Mouse (Mus musculus) neural tube, embryonic 10.5 days (tissue): ENCODE data around the gene Spcs1.

Experiments
- DNase-seq: peaks from one replicate; pipeline ENCODE4 v3.0.0-alpha.2; 2017; ENCODE audit warnings: low spot score; ENCODE audit errors: extremely low spot score

The Spcs1 gene

DNA sequence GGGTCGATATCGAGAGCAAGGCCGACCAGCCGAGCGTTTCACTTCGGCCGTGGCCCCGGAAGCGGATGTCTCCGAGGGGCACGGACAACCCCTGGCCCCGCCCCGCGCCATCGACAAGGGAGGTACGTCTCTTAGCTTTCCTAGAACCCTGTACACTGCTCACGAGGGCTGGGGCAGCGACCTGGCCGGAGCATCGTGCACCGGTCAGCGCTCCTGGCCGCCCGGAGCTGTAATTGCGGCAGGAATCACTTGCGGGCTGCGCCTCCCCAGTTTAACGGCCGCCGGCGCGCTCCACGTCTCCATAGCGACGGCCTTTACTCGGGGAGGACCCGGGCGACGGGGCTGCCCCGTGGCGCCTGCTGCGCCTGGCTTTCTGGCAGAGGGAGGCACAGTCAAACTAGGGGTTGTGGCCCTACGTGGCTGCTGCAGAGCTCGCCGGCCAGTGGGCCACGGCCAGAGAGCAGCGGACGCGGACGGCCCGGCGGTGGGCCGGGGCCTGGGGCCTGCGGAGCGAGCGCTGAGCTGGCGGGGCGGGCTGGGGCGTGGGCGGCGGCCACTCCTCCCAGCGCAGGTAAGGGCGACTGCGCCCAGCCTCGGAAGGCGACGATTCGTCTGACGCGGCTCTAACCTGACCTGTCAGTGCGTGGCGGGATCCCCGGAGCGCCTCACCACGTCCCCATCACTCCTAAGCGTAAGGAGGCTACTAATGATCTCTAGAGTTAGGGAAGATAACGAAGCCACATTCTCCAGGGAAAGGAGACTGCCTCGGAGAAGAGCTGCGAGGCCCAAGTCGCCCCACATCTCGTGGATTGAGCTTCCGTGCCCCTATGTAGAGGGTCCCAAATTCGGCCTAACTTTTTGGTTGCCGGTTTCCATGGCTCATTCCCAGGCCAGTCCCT lies at the start of gene Spcs1, which contains the start of gene Glt8d1:
Spcs1 (minus strand) TSS at position 366 of the 899 bp plus-strand sequence.
Glt8d1 (plus strand) TSS at position 94 of the 899 bp plus-strand sequence.
- DNase-seq = peak; percentile 89

GRCm38 (mm10) chr14:31045817-31046216 lies 44.3 kb upstream of the Spcs1 start:
- DNase-seq = no peak

GRCm38 (mm10) chr14:31045296-31045695 lies 43.8 kb upstream of the Spcs1 start:
- no peak for DNase-seq

DNA sequence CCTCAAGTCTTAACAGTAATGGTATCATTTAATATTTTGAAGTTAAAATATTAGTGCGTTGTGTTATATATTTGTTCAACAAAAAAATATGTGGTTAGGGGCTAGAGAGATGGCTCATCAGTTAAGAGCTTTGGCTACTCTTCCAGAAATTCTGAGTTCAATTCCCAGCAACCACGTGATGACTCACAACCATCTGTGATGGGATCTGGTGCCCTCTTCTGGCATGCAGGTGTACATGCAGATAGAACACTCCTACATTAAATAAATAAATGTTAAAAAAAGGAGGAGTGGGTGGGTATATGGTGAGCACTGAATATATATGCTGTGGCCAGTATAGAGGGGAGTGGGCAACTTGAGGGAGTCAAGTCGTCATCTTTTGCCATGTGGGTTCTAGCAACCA lies 24.3 kb upstream of the Spcs1 start:
- peak; percentile 15 for DNase-seq

DNA sequence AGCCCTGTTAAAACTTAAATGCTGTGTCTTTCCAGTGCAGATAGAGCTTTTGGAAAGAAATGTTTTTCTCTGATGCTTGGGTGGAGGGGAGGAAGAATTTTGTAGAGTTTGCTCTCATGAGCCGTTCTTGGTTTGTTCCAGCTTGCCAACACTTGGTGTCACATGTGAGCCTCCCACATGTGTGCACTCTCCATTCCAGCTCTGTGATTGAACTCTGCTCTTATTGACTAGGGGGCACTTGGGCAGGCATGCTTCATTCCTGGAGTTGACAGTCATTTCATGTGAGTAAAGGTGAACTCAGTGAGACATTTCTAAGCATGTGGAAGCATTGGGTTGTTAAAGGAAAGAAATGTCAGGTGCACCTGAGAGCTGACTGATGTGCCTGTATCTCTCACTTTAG lies 21.1 kb upstream of the Spcs1 start:
- no peak for DNase-seq

- no peak for DNase-seq
These were observed 18.1 kb upstream of the Spcs1 start for GRCm38 (mm10) chr14:31019331-31020205.

GRCm38 (mm10) chr14:31018860-31019291 lies 17.4 kb upstream of the Spcs1 start, which contains the start of the genes Pbrm1 and Gnl3:
Gene Pbrm1 (plus strand): TSS chr14:31019138.
Gene Gnl3 (minus strand): TSS chr14:31019152.
- peak; percentile 98 for DNase-seq

DNA sequence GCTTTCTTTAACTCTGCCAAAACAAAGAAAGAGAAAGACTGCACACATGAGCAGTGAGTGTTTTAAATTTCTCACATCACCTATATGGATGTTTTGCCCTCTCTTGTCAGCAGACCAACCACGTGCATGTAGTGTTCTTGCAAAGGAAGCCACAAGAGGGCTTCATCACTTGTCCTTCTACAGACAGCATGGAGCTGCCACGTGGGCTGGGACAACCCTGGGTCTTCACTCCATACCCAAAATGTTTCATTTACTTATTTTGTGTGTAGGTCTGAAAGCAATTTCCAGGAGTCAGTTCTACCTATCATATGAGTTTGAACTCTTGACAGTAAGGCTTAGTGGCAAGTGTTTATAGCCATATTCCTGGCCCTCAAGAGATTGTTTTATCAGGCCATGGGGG lies 16.4 kb upstream of the Spcs1 start:
- peak; percentile 18 for DNase-seq

GRCm38 (mm10) chr14:31016063-31016462 lies 14.6 kb upstream of the Spcs1 start:
- no peak for DNase-seq

GRCm38 (mm10) chr14:31013928-31014327 lies 12.5 kb upstream of the Spcs1 start:
- DNase-seq = no peak

DNA sequence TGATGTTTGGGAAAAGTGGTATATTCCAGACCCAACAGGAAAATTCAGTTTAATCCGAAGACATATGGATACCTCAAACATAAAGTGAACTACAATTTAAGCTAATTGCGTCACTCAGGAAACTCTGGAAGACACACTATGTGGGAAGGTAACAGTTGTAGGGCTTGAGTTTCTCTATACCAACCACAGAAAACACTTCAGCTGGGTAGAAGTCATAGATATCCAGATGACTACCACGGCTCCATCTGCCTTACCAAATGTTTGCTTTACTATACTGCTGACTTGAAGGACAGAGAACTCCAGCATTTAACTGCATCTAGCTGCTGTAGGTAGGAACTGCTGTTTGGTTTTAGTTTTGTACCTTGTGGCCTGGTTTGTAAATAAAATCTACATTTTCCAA lies 10.1 kb upstream of the Spcs1 start:
- no peak for DNase-seq

DNA sequence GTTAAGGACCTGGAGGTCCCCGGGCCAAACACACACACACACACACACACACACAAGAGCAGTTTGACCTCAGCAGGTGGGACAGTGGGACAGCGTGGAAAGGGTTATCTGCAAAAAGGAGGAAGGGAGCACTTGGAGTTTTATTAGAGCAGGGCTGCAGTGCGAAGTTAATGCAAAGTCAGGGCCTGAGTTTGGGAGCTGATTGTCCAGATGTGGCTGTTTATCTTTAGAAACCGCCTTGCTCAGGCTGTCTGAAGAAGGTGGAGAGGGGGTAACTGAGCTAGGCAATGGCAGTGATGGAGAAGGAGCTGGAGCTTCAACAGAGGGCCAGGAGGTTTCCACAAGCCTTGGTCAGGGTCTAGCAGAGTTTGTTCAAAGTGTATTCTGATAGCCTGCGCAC lies 5.3 kb upstream of the Spcs1 start:
- no peak for DNase-seq

DNA sequence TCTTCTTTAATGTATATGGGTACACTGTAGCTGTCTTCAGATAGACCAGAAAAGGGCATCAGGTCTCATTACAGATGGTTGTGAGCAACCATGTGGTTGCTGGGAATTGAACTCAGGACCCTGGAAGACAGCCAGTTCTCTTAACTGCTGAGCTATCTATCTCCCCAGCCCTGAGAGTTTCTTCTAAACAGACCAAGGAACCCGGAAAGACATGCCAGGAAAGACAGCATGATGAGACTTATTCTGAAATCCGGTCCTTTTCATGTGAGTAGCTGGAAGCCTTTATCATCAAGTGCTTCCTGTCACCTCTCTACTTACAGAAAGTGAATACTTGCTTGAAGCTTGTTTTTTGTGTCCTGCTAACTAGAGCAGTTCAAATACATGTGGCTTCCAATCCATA lies 3.1 kb upstream of the Spcs1 start:
- no peak for DNase-seq

DNA sequence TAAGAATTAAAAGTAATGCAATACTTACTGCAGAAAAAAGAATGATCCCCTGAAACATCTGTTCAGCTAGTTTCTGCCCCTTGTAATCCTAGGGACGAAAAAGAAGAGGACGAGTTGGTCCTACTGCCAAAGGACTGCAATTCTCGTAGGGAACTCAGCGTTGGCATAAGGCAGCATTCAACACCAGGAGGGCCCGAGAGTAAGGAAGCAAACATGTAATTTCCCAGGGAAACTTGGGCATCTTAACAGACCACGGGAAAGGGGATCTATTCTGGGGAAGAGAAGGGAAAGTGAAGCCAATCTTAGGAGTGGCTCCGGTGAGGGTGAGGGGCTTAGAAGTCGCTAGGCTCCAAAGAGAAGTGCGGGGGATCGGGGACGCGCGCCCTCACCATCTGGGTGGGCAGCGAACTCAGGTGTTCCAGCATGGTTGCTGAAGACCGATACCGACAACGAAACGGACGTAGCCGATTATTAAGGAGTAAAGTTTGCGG lies 611 bp downstream of the Spcs1 start:
- DNase-seq = no peak

DNA sequence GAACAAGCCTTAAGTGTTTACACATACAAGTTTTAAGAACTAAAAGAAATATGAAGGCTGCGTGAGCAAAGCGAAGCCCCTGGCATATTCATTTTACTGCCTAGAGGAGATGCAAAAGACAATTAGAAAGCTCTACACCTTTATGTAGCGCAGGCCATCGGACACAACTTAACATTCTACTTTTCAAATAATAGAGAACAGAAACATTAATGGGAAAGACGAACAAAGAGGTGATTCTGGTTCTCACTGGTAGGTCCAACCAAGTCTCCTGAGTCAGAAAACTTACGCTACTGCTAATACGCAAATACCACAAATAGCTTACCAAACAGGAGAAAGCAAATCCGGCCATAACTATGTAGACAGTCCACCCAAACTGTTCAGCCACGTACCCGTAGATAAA lies 1.1 kb downstream of the Spcs1 start:
- DNase-seq = no peak

- DNase-seq = no peak
These were observed 5.1 kb downstream of the Spcs1 start for GRCm38 (mm10) chr14:30996417-30996816.

GRCm38 (mm10) chr14:30976222-30976621 lies 25.2 kb downstream of the Spcs1 start:
- DNase-seq = no peak

DNA sequence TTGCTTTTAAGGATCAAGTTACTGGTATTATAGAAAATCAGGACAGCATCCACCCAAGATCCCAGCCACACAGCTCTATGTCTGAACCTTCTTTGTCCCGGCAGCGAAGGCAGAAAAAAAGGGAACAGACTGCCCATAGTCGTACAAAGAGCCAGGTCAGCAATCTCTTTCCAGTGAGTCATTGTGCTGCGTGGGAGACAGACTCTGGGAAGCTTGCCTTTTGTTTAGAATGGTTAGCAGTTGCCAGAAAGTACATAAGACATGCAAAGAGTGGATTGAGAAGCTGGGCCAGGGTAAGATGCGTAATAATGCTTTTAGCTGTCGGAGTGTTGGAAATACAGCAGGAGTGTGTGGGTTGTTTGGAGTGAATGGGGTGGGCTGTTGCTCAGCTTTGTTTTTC lies 27.3 kb downstream of the Spcs1 start:
- no peak for DNase-seq

DNA sequence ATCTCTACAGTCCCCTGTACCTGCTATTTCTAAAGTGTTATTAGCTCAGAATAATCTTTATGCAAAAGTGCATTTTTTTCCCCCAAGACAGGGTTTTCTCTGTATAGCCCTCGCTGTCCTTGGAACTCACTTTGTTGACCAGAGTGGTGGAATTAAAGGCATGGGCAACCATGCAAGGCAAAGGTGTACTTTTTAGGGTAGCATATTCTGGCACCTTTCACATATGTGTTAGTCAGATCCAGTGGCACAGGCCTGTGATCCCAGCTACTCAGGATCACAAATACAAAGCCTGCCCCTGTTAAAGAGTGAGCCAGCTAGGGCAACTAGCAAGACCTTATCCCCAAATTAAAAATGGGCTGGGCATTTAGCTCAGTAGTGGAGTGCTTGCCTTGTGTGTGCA lies 41.1 kb downstream of the Spcs1 start:
- no peak for DNase-seq

DNA sequence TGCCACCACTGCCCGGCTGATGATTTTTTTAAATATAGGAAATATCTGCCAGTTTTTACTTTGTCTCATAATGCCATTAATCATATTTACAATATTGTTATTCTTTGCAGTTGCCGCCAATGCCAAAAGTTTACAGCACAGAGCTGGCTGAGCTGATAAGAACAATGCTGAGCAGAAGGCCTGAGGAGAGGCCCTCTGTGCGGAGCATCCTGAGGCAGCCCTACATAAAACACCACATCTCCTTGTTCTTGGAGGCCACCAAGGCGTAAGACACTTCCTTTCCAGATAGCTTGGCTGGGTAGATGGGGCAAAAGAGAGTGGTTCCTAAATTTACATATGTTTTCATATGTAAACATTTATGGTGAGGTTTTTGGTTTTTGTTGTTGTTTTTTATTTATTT lies 42.4 kb downstream of the Spcs1 start:
- no peak for DNase-seq

GRCm38 (mm10) chr14:30958517-30958916 lies 43.0 kb downstream of the Spcs1 start:
- no peak for DNase-seq
